Mouse (Mus musculus) lung, embryonic 16.5 days (tissue): ENCODE results near the gene Gcdh. TPM values are rescaled to one million over a fixed set of nuclear protein-coding genes. Genes with fewer than 3 reads are reported as not detected.
A peak's percentile ranks its signal among the peaks of the same experiment; 100 is the strongest.

Experiments
- ATAC-seq: fragments of 200-750 bp; cut with Nextera tagmentation; 2 replicates; pipeline ENCODE4 v1.8.0; 2017; ENCODE audit warnings: low read depth, mild to moderate bottlenecking, moderate library complexity
- H3K27ac ChIP-seq: fragments of 300-500 bp; sonication (generic); 2 replicates; pipeline ENCODE4 v1.5.1; 2014; ENCODE audit warnings: mild to moderate bottlenecking, control low read depth, low read length
- H3K27me3 ChIP-seq: fragments of 300-500 bp; sonication (generic); 2 replicates; pipeline ENCODE4 v1.6.1; 2014; ENCODE audit warnings: low read depth, low read length, mixed read lengths; ENCODE audit not compliant: control insufficient read depth, insufficient read depth
- H3K36me3 ChIP-seq: fragments of 300-500 bp; sonication (generic); 2 replicates; pipeline ENCODE4 v1.6.1; 2014; ENCODE audit warnings: low read length; ENCODE audit not compliant: control insufficient read depth, insufficient read depth
- H3K4me1 ChIP-seq: fragments of 300-500 bp; sonication (generic); replicated peaks from 2 replicates; pipeline ENCODE4 v1.6.1; 2014; ENCODE audit warnings: low read length, mixed read lengths; ENCODE audit not compliant: control insufficient read depth, insufficient read depth
- H3K4me2 ChIP-seq: fragments of 300-500 bp; sonication (generic); 2 replicates; pipeline ENCODE4 v1.6.1; 2014; ENCODE audit warnings: low read depth, low read length, control low read depth
- H3K4me3 ChIP-seq: fragments of 300-500 bp; sonication (generic); 2 replicates; pipeline ENCODE4 v1.5.1; 2014; ENCODE audit warnings: mild to moderate bottlenecking, low read length, control low read depth
- H3K9ac ChIP-seq: fragments of 300-500 bp; sonication (generic); 2 replicates; pipeline ENCODE4 v1.6.1; 2014; ENCODE audit warnings: low read length, control low read depth
- H3K9me3 ChIP-seq: fragments of 300-500 bp; sonication (generic); 2 replicates; pipeline ENCODE4 v1.6.1; 2016; ENCODE audit warnings: low read length; ENCODE audit not compliant: control insufficient read depth
- WGBS: fragments of 180-500 bp; shearing (Covaris S2); extraction: QIAGEN DNeasy Blood & Tissue Kit; methylation state at CpG from one replicate; pipeline ENCODE4 v1.1.7; 2014; 5-methylcytosine and 5-hydroxymethylcytosine counted together
- polyA plus RNA-seq: library from polyadenylated mRNA; unstranded; fragments of >200 nt; fragmentation: Nextera tagmentation; extraction: Ambion mirVana; gene quantifications from 2 replicates; pipeline ENCODE4 v1.2.1, GENCODE M21; 2015

Gene Gcdh
- polyA plus RNA-seq, 1 experiment from 2014 or later = 36.7 TPM

DNA sequence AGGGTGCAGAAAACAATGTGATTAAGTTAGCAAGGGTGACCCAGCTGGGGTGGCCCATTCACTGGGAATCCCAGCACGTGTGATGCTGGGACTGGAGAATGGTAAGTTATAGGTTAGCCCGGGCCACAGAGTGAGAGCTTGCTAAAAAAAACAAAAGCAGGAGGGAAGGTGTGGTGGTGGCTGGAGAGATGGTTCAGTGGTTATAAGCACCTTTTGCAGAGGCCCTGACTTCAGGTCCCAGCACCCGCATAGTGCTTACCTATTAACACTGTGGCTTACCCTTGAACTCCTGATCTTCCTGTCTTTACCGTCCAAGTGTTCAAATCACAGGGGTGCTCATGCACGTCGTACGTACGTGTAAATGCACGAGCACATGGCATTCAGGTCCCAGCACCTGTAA is 13.3 kb upstream of the Gcdh start:
- no peak for ATAC-seq
- H3K4me3 ChIP-seq = no peak overlapping the region
- no peak overlapping the region for H3K27ac ChIP-seq
- no peaks in the 10 kb centered on the region for H3K36me3 ChIP-seq
- no peak overlapping the region for H3K4me2 ChIP-seq
- peaks cover 9% of the 10 kb centered on the region for H3K27me3 ChIP-seq
- H3K9me3 ChIP-seq = no peaks in the 10 kb centered on the region
- peaks cover 11% of the 10 kb centered on the region for H3K4me1 ChIP-seq
- H3K9ac ChIP-seq = no peak overlapping the region
- WGBS = 89% methylated on average over 9 of the region's 9 CpGs

DNA sequence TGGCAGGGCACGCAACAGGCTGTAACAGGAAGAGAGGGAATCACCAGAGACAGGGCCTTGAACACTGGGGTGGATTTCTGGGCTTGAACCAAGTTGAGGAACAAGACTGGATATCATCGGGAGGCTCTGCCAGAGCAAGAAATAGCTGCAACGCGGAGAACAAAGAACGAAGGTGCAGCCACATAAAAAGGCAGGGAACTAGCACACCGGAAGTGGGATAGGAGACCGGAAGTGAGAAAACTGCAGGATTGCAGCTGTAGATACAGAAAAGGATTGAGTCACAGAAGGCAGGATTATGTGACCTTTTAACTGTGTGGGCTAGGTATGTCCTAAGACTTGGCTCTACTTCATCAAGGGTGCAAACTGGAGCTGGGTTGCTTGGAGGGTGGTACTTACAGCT is 10.6 kb upstream of the Gcdh start:
- no peaks in the 10 kb centered on the region for H3K36me3 ChIP-seq
- H3K4me3 ChIP-seq = no peak overlapping the region
- ATAC-seq = no peak
- H3K9me3 ChIP-seq = no peaks in the 10 kb centered on the region
- no peak overlapping the region for H3K4me2 ChIP-seq
- H3K9ac ChIP-seq = no peak overlapping the region
- no peak overlapping the region for H3K27ac ChIP-seq
- WGBS = 82% methylated on average over 7 of the region's 7 CpGs
- peaks cover 10% of the 10 kb centered on the region for H3K4me1 ChIP-seq
- H3K27me3 ChIP-seq = peaks cover 4% of the 10 kb centered on the region; the same call in 1 of the 2 replicates

DNA sequence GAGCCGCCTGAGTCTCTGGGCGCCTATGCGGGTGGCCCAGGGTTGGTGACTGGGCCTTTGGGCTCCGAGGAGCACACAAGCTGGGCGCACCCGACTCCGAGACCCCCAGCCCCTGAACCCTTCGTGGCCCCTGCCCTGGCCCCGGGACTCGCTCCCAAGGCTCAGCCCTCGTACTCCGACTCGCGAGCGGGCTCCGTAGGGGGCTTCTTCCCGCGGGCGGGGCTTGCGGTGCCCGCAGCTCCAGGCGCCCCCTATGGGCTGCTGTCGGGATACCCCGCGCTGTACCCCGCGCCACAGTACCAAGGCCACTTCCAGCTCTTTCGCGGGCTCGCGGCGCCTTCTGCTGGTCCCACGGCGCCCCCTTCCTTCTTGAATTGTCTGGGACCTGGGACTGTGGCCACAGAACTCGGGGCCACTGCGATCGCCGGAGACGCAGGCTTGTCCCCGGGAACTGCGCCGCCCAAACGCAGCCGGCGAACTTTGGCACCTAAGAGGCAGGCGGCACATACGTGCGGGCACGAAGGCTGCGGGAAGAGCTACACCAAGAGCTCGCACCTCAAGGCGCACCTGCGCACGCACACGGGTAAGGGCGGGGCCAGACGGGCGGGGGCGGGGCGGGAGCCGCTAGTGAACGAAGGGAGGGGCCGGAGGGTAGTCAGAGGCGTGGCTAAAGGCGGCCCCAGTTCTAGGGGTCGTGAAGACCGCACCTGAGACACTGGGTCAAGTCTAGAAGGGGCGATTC is 9.4 kb upstream of the Gcdh start:
- under 1% methylated on average over 68 of the region's 68 CpGs for WGBS

DNA sequence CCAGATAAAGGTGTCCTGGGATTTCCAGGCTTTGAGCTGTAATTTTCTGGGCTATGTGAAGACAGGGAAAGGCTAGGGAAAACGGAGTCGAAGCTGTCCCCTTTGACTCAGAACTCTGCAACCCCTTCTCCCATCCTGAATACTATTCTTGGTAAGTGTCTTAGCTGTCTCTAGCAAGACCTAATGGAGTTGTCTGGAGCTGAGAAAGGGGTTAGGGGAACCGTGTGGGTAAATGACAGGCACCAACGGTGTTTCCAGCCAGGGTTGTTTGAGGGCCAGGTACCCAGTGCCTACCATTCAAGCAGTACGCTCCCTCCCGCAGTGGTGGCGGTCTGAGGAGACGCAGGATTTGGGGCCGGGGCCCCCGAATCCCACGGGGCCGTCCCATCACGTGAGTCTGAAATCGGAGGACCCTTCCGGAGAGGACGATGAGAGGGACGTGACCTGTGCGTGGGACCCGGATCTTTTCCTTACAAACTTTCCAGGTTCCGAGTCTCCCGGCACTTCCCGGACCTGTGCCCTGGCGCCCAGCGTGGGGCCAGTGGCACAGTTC is 8.7 kb upstream of the Gcdh start:
- Histone ChIP-seq H3K4me3 (peak overlapping the region; percentile 75), H3K36me3 (no peaks in the 10 kb centered on the region), H3K27me3 (peaks cover 4% of the 10 kb centered on the region; the same call in 1 of the 2 replicates), H3K9ac (peak overlapping the region; percentile 92), H3K27ac (peak overlapping the region; percentile 65), H3K4me1 (peaks cover 8% of the 10 kb centered on the region), H3K9me3 (no peaks in the 10 kb centered on the region), H3K4me2 (peak overlapping the region; percentile 99)
- ATAC-seq = peak; percentile 12
- WGBS = 4% methylated on average over 24 of the region's 24 CpGs

More for the DNA sequence above, 9.4 kb upstream of the Gcdh start:
- ATAC-seq = peak; percentile 92
- peaks cover 8% of the 10 kb centered on the region for H3K4me1 ChIP-seq
- no peaks in the 10 kb centered on the region for H3K9me3 ChIP-seq
- no peaks in the 10 kb centered on the region for H3K36me3 ChIP-seq
- peaks cover 4% of the 10 kb centered on the region; the same call in 1 of the 2 replicates for H3K27me3 ChIP-seq
- H3K27ac ChIP-seq = peak overlapping the region; percentile 65
- peak overlapping the region; percentile 75 for H3K4me3 ChIP-seq
- H3K4me2 ChIP-seq = peak overlapping the region; percentile 99
- peak overlapping the region; percentile 92 for H3K9ac ChIP-seq

DNA sequence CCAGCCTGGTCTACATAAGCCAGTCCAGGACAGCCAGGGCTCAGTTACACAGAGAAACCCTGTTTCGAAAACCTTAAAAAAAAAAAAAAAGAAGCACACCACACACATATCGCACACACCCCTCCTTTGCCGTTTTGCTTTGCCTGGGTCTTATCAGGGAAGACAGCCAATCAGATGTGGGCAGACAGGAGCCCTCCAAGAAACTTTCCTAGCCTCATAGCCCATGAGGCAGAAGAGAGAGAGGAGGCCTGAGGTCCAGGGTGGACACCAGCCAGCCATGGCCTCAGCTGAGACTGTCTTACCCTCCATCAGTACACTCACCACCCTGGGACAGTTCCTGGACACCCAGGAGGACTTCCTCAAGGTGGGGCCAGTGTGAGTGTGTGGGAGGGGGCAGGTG is 8.0 kb upstream of the Gcdh start, which contains the start of gene Klf1:
Gene Klf1 (plus strand): TSS at position 177 of the 400 bp plus-strand sequence.
- WGBS = 66% methylated on average over 3 of the region's 3 CpGs
- H3K36me3 ChIP-seq = no peaks in the 10 kb centered on the region
- H3K27me3 ChIP-seq = peaks cover 4% of the 10 kb centered on the region; the same call in 1 of the 2 replicates
- H3K4me3 ChIP-seq = peak within 1 kb of the TSS; percentile 75
- H3K9ac ChIP-seq = peak within 1 kb of the TSS; percentile 92
- H3K4me1 ChIP-seq = peaks cover 8% of the 10 kb centered on the region
- H3K4me2 ChIP-seq = peak within 1 kb of the TSS; percentile 99
- no peaks in the 10 kb centered on the region for H3K9me3 ChIP-seq
- H3K27ac ChIP-seq = peak within 1 kb of the TSS; percentile 65
- ATAC-seq = no peak

DNA sequence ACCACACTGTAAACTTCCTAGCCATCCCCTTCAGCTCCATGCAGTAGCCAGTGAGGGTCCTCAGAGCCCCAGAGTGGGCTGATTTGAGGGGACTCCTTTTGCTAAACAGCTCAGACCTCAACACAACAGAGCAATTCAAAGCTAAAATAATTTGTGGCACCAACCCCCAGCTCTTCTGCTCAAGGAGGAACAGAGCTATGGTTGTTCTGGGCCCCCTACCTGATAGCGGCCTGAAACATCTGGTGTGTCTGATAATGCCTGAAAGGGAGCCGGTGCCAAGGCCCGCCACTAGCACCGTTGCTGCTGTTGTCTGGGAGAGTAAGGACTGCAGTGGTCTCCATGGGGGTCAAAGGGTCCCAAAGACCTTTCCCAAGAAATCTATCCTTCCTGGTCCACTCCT is 7.3 kb upstream of the Gcdh start:
- Histone ChIP-seq H3K4me3 (no peak overlapping the region), H3K9me3 (no peaks in the 10 kb centered on the region), H3K4me1 (peaks cover 8% of the 10 kb centered on the region), H3K9ac (no peak overlapping the region), H3K36me3 (no peaks in the 10 kb centered on the region), H3K4me2 (no peak overlapping the region), H3K27ac (no peak overlapping the region), H3K27me3 (peaks cover 4% of the 10 kb centered on the region; the same call in 1 of the 2 replicates)
- 50% methylated on average over 4 of the region's 4 CpGs for WGBS
- ATAC-seq = no peak

DNA sequence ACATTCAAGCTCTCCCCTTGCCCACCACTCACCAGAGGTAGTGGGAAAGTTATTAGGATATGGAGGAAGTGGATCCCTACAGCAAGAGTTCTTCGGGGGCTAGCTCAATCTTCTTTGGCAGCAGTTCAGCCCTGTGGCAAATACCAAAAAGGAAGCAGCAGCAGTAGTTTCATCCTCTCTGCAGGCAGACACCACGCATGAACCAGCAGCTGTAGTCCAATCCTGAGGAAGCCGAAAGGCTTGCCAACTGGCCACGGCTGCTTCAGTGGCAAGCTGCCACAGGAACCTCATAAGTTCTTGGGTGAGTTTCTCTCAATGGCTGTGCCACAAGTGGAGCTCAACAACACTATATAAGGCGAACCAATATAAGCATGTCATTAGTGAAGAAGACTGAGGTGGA is 2.2 kb upstream of the Gcdh start:
- no peaks in the 10 kb centered on the region for H3K36me3 ChIP-seq
- no peak overlapping the region for H3K27ac ChIP-seq
- H3K4me2 ChIP-seq = no peak overlapping the region
- peaks cover 8% of the 10 kb centered on the region for H3K4me1 ChIP-seq
- H3K9ac ChIP-seq = no peak overlapping the region
- H3K9me3 ChIP-seq = no peaks in the 10 kb centered on the region
- H3K4me3 ChIP-seq = no peak overlapping the region
- WGBS = 79% methylated on average over 5 of the region's 5 CpGs
- ATAC-seq = no peak
- H3K27me3 ChIP-seq = no peaks in the 10 kb centered on the region; the same call in 1 of the 2 replicates

DNA sequence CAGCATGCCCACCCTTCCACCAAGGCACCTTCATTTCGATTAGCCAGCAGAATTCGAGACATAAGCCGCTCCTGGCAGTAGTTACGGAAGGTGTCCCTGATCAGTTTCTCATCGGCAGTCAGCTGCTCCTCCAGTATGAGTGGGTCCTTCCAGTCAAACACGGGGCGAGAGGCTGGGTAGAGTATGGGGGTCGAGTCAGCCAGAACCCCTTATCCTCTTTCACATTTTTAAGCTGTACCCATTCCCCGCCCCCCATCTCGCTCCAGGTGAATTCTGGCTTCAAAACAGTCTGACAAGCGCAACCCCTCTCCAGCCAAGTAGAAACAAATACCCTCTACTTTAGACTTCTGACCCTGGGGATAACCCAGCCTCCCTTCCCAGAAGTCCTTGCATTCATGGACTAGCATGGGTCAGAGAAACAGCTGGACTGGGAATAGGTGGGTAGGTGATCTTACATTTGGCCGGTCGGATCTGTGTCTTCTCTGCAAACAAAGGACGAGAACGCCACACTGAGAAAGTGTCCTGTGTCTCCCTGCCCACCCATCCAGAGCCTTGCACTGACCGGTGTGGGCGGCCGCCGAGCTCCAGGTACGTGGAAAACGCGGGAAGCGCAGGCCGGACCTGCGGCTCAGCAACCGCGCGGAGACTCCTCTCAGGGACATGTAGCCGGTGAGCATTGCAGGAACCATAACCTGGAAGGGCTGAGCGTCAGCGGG is 570 bp downstream of the Gcdh start:
- Histone ChIP-seq H3K36me3 (peaks cover 4% of the 10 kb centered on the region; the same call in 1 of the 2 replicates), H3K9me3 (no peaks in the 10 kb centered on the region), H3K4me1 (peaks cover 8% of the 10 kb centered on the region), H3K9ac (peak overlapping the region; percentile 79), H3K27me3 (no peaks in the 10 kb centered on the region), H3K4me3 (peak overlapping the region; percentile 88), H3K27ac (no peak overlapping the region), H3K4me2 (peak overlapping the region; percentile 88)
- WGBS = 7% methylated on average over 31 of the region's 31 CpGs
- 0 out of 2 replicates have a peak, but pooled peaks have one; percentile 2 for ATAC-seq

DNA sequence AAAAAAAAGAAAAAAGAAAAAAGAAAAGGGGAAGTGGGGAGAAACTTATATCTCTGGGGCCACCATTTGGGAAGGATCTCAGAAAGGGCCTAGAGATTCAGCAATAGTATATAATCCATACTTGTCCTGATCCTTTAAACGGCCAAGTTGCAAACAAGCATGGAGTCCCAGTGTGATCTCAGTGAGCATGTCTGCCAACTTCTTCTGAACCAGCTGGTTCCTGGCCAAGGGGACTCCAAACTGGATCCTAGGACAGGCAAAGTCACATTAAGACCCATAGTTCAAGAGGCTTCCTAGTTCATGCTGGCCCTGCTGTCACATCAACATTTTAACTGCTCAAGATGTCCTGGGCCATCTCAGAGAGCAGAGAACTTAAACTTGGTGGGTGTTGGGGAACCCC is 4.6 kb downstream of the Gcdh start:
- Histone ChIP-seq H3K36me3 (peaks cover 16% of the 10 kb centered on the region), H3K4me2 (no peak overlapping the region), H3K9ac (no peak overlapping the region), H3K4me3 (no peak overlapping the region), H3K4me1 (peaks cover 8% of the 10 kb centered on the region), H3K9me3 (no peaks in the 10 kb centered on the region), H3K27me3 (no peaks in the 10 kb centered on the region), H3K27ac (no peak overlapping the region)
- 77% methylated on average over 1 of the region's 1 CpGs for WGBS
- no peak for ATAC-seq
